Mouse (Mus musculus): Measurements from ENCODE around the gene Sec31b.

Sec31b gene

GRCm38 (mm10) chr19:44475268-44475667 is 70.4 kb downstream of the Sec31b start:
- no peak for DNase-seq (ENCODE audit: low spot score)

GRCm38 (mm10) chr19:44474158-44474557 is 71.5 kb downstream of the Sec31b start:
- peak; percentile 96 for DNase-seq (ENCODE audit: low spot score)

Measured in embryo, embryonic 10 days (tissue).